Mouse (Mus musculus) heart, adult 2 months (tissue): ENCODE data around the gene Sprr2h.

Experiments
- CTCF ChIP-seq: fragments of 200-600 bp; IDR thresholded peaks from 2 replicates; pipeline ENCODE4 v1.8.1; 2022; ENCODE audit warnings: antibody characterized with exemption, mild to moderate bottlenecking, moderate library complexity
- EP300 ChIP-seq: fragments of 200-500 bp; IDR thresholded peaks from 2 replicates; pipeline ENCODE4 v1.6.1; 2011; ENCODE audit warnings: low read depth, low read length, control low read depth; ENCODE audit not compliant: insufficient read depth
- POLR2A ChIP-seq: fragments of 200-500 bp; IDR thresholded peaks from 2 replicates; pipeline ENCODE4 v1.6.1; 2011; ENCODE audit warnings: mild to moderate bottlenecking, low read depth, low read length, control low read depth; ENCODE audit not compliant: insufficient read depth

DNA sequence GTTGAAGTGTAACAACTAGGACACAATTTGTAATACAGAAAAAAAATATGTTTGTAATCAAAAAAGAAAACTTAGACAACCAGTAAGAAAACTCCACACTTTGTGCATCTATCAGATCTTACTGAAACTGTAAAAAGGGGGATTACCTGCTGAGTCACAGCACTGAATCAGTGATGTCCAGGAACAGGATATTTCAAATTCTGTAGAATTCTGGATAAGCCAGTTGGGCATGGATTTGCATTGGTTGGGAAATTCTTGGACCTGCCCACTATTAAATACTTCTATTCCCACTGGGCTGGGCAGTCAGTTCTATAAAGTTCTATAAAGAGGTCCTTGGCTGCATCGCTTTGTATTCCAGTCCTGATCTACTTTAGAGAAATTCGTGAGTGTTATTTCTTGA lies 32.3 kb downstream of the Sprr2h start, which contains the start of gene Sprr2j-ps:
- TF ChIP-seq POLR2A (no peak), EP300 (no peak), CTCF (no peak)
